9 mouse cellular contexts compared by ENCODE assay signal in the genomic region with DNA sequence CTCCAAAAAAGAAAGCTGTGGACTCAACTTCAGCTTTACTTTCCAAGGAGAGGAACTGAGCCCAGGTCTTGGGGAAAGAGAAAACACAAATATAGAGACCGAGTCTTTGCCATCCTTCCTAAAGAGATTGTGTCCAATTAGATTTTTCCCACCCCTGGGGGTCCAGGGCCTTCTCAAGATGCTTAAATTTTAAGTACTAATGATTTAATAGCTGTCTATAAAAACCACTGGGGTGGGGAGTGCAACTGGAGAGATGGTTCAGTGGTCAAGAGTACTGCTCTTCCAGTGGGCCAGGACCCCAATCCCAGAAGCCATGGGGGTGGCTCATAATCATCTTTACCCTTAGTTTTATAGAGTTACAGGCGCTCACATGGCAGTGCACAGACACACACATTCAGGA. TPM values are rescaled to one million over a fixed set of nuclear protein-coding genes. Genes with fewer than 3 reads are reported as not detected.
DNase-seq lines count a peak whose midpoint lies in the region; ATAC-seq lines count a peak whose summit lies in the region.
"Had no signal": no experiment of that assay in that cellular context is flagged by ENCODE, and none has a peak within 500 bp of the region (broad histone marks: within the 10 kb centered on the region; RNA-seq: fewer than 3 reads in every experiment).

No protein-coding gene starts in this region.

- WGBS in heart, embryonic 15.5 days, result 97% methylated on average over 2 of the region's 2 CpGs
- 93% methylated on average over 2 of the region's 2 CpGs for WGBS in midbrain, embryonic 11.5 days
- WGBS in midbrain, embryonic 10.5 days, result 94% methylated on average over 2 of the region's 2 CpGs
- 84% methylated on average over 2 of the region's 2 CpGs for WGBS in limb, embryonic 12.5 days
- WGBS in neural tube, embryonic 14.5 days, result 90% methylated on average over 2 of the region's 2 CpGs

- no peak for ATAC-seq in heart, embryonic 15.5 days (replicated peaks; ENCODE audit: insufficient number of reproducible peaks, insufficient read depth, low FRiP score, low read depth)
- ATAC-seq in midbrain, embryonic 11.5 days (ENCODE audit: low FRiP score), result no peak
- no peak for ATAC-seq in limb, embryonic 12.5 days (ENCODE audit: insufficient number of reproducible peaks, insufficient read depth, low FRiP score, low TSS enrichment, low read depth)
- ATAC-seq in neural tube, embryonic 14.5 days (ENCODE audit: low read depth), result no peak

- H3K9me3 ChIP-seq in heart, embryonic 15.5 days (replicated peaks), result no peaks in the 10 kb centered on the region
- H3K9me3 ChIP-seq in midbrain, embryonic 11.5 days (ENCODE audit: control insufficient read depth, low read length), result no peaks in the 10 kb centered on the region
- H3K9me3 ChIP-seq in midbrain, embryonic 10.5 days (replicated peaks), result no peaks in the 10 kb centered on the region
- H3K9me3 ChIP-seq in limb, embryonic 12.5 days, result no peaks in the 10 kb centered on the region
- no peaks in the 10 kb centered on the region for H3K9me3 ChIP-seq in neural tube, embryonic 14.5 days (ENCODE audit: control insufficient read depth, low read length)

- H3K4me2 ChIP-seq in heart, embryonic 15.5 days, result peak overlapping the region; percentile 84
- H3K4me2 ChIP-seq in midbrain, embryonic 11.5 days, result no peak overlapping the region
- peak overlapping the region; percentile 84; the same call in 1 of the 2 replicates for H3K4me2 ChIP-seq in limb, embryonic 12.5 days
- H3K4me2 ChIP-seq in neural tube, embryonic 14.5 days (ENCODE audit: low read depth, low read length), result peak overlapping the region; percentile 84

- H3K4me3 ChIP-seq in heart, embryonic 15.5 days, result peak overlapping the region; percentile 79
- no peak overlapping the region for H3K4me3 ChIP-seq in midbrain, embryonic 11.5 days (ENCODE audit: low read depth, low read length)
- no peak overlapping the region for H3K4me3 ChIP-seq in midbrain, embryonic 10.5 days
- no peak overlapping the region for H3K4me3 ChIP-seq in limb, embryonic 12.5 days (replicated peaks)
- peak overlapping the region; percentile 81; the same call in 1 of the 2 replicates for H3K4me3 ChIP-seq in neural tube, embryonic 14.5 days (ENCODE audit: low read depth, low read length)

- peaks cover 15% of the 10 kb centered on the region; the same call in 1 of the 2 replicates for H3K36me3 ChIP-seq in heart, embryonic 15.5 days
- no peaks in the 10 kb centered on the region for H3K36me3 ChIP-seq in midbrain, embryonic 11.5 days (ENCODE audit: control insufficient read depth, insufficient read depth, low read length)
- peaks cover 21% of the 10 kb centered on the region for H3K36me3 ChIP-seq in midbrain, embryonic 10.5 days
- H3K36me3 ChIP-seq in limb, embryonic 12.5 days, result peaks cover 25% of the 10 kb centered on the region
- H3K36me3 ChIP-seq in neural tube, embryonic 14.5 days (ENCODE audit: control insufficient read depth, insufficient read depth, low read length), result 0 out of 2 replicates have a peak, but pooled peaks cover 5% of the 10 kb centered on the region

- H3K27me3 ChIP-seq in heart, embryonic 15.5 days, result no peaks in the 10 kb centered on the region
- no peaks in the 10 kb centered on the region for H3K27me3 ChIP-seq in midbrain, embryonic 11.5 days (ENCODE audit: control insufficient read depth, insufficient read depth, low read length)
- no peaks in the 10 kb centered on the region for H3K27me3 ChIP-seq in midbrain, embryonic 10.5 days (ENCODE audit: low read depth, poor library complexity, severe bottlenecking)
- no peaks in the 10 kb centered on the region for H3K27me3 ChIP-seq in limb, embryonic 12.5 days
- H3K27me3 ChIP-seq in neural tube, embryonic 14.5 days (ENCODE audit: control insufficient read depth, insufficient read depth, low read length), result no peaks in the 10 kb centered on the region

- H3K27ac ChIP-seq in heart, embryonic 15.5 days, result no peak overlapping the region
- no peak overlapping the region for H3K27ac ChIP-seq in midbrain, embryonic 11.5 days (ENCODE audit: low read depth, low read length)
- no peak overlapping the region for H3K27ac ChIP-seq in midbrain, embryonic 10.5 days (replicated peaks)
- no peak overlapping the region for H3K27ac ChIP-seq in limb, embryonic 12.5 days
- H3K27ac ChIP-seq in neural tube, embryonic 14.5 days (ENCODE audit: low read depth, low read length), result no peak overlapping the region

- peaks cover 21% of the 10 kb centered on the region for H3K4me1 ChIP-seq in heart, embryonic 15.5 days (replicated peaks)
- H3K4me1 ChIP-seq in midbrain, embryonic 11.5 days (ENCODE audit: control insufficient read depth, insufficient read depth, low read length), result peaks cover 6% of the 10 kb centered on the region; the same call in 1 of the 2 replicates
- peaks cover 40% of the 10 kb centered on the region for H3K4me1 ChIP-seq in midbrain, embryonic 10.5 days
- peaks cover 18% of the 10 kb centered on the region for H3K4me1 ChIP-seq in limb, embryonic 12.5 days (replicated peaks)
- H3K4me1 ChIP-seq in neural tube, embryonic 14.5 days (ENCODE audit: control insufficient read depth, insufficient read depth, low read length), result peaks cover 21% of the 10 kb centered on the region

- no peak overlapping the region for H3K9ac ChIP-seq in heart, embryonic 15.5 days
- H3K9ac ChIP-seq in midbrain, embryonic 11.5 days (ENCODE audit: low read length), result no peak overlapping the region
- H3K9ac ChIP-seq in limb, embryonic 12.5 days (replicated peaks), result no peak overlapping the region
- H3K9ac ChIP-seq in neural tube, embryonic 14.5 days (replicated peaks; ENCODE audit: low read depth, low read length), result no peak overlapping the region; the same call in 1 of the 2 replicates

- DNase-seq in heart, postnatal 4 days, result no peak
- DNase-seq in midbrain, embryonic 11.5 days (ENCODE audit: low spot score, missing footprints), result peak; percentile 64
- DNase-seq in midbrain, embryonic 10.5 days (ENCODE audit: low spot score), result no peak
- DNase-seq in MN1 (ENCODE audit: low spot score), result no peak
- DNase-seq in urinary bladder, postnatal 25 days (ENCODE audit: low spot score), result no peak
- DNase-seq: right cerebral cortex, postnatal 4 days had no signal

RNA-seq across cellular contexts. Expression of gene Akap8l, which starts 2.0 kb away (rescaled TPM):
- polyA plus RNA-seq in heart, embryonic 15.5 days (2015; fragmentation: Nextera tagmentation; extraction: Ambion mirVana), result 88.1 and 98.5 TPM in 2 replicates
- 10 to 100 TPM; 57.4 to 57.8 TPM for total RNA-seq in heart, postnatal 4 days (2021)
- 67.1 and 67.4 TPM in 2 replicates for polyA plus RNA-seq in midbrain, embryonic 11.5 days (2014; fragmentation: Nextera tagmentation; extraction: Ambion mirVana)
- 90.2 and 106 TPM in 2 replicates for polyA plus RNA-seq in midbrain, embryonic 10.5 days (2016; fragmentation: Nextera tagmentation; extraction: Ambion mirVana)
- polyA plus RNA-seq in limb, embryonic 12.5 days (2016; fragmentation: Nextera tagmentation; extraction: Ambion mirVana), result 112 and 120 TPM in 2 replicates
- 123 and 158 TPM in 2 replicates for polyA plus RNA-seq in neural tube, embryonic 14.5 days (2014; fragmentation: Nextera tagmentation; extraction: Ambion mirVana)

RNA-seq across cellular contexts. Expression of gene Akap8, which starts 27.4 kb away (rescaled TPM):
- polyA plus RNA-seq in heart, embryonic 15.5 days (2015; fragmentation: Nextera tagmentation; extraction: Ambion mirVana), result 64.8 and 74.3 TPM in 2 replicates
- total RNA-seq in heart, postnatal 4 days (2021), result 10 to 100 TPM; 68.8 to 78.1 TPM
- polyA plus RNA-seq in midbrain, embryonic 11.5 days (2014; fragmentation: Nextera tagmentation; extraction: Ambion mirVana), result 53.0 and 55.4 TPM in 2 replicates
- polyA plus RNA-seq in midbrain, embryonic 10.5 days (2016; fragmentation: Nextera tagmentation; extraction: Ambion mirVana), result 130 and 140 TPM in 2 replicates
- 151 and 153 TPM in 2 replicates for polyA plus RNA-seq in limb, embryonic 12.5 days (2016; fragmentation: Nextera tagmentation; extraction: Ambion mirVana)
- 58.4 and 67.0 TPM in 2 replicates for polyA plus RNA-seq in neural tube, embryonic 14.5 days (2014; fragmentation: Nextera tagmentation; extraction: Ambion mirVana)

RNA-seq across cellular contexts. Expression of gene Wiz, which starts 40.8 kb away (rescaled TPM):
- polyA plus RNA-seq in heart, embryonic 15.5 days (2015; fragmentation: Nextera tagmentation; extraction: Ambion mirVana), result 13.1 and 16.9 TPM in 2 replicates
- 10 to 100 TPM; 33.7 to 34.6 TPM for total RNA-seq in heart, postnatal 4 days (2021)
- 33.7 and 36.9 TPM in 2 replicates for polyA plus RNA-seq in midbrain, embryonic 11.5 days (2014; fragmentation: Nextera tagmentation; extraction: Ambion mirVana)
- 22.3 and 25.6 TPM in 2 replicates for polyA plus RNA-seq in midbrain, embryonic 10.5 days (2016; fragmentation: Nextera tagmentation; extraction: Ambion mirVana)
- 30.0 and 37.3 TPM in 2 replicates for polyA plus RNA-seq in limb, embryonic 12.5 days (2016; fragmentation: Nextera tagmentation; extraction: Ambion mirVana)
- 46.2 and 46.8 TPM in 2 replicates for polyA plus RNA-seq in neural tube, embryonic 14.5 days (2014; fragmentation: Nextera tagmentation; extraction: Ambion mirVana)

RNA-seq across cellular contexts. Expression of gene Rasal3, which starts 55.0 kb away (rescaled TPM):
- polyA plus RNA-seq in heart, embryonic 15.5 days (2015; fragmentation: Nextera tagmentation; extraction: Ambion mirVana), result 1.9 and 10.0 TPM in 2 replicates
- total RNA-seq in heart, postnatal 4 days (2021), result under 1 TPM; 0.52 to 0.67 TPM
- polyA plus RNA-seq in midbrain, embryonic 11.5 days (2014; fragmentation: Nextera tagmentation; extraction: Ambion mirVana), result 0.52 and 0.70 TPM in 2 replicates
- 0.40 and 0.42 TPM in 2 replicates for polyA plus RNA-seq in midbrain, embryonic 10.5 days (2016; fragmentation: Nextera tagmentation; extraction: Ambion mirVana)
- polyA plus RNA-seq in limb, embryonic 12.5 days (2016; fragmentation: Nextera tagmentation; extraction: Ambion mirVana), result 0.87 and 1.1 TPM in 2 replicates
- polyA plus RNA-seq in neural tube, embryonic 14.5 days (2014; fragmentation: Nextera tagmentation; extraction: Ambion mirVana), result 0.41 and 0.42 TPM in 2 replicates

Comparison
In these comparisons a context has a peak if more than half of its experiments do, and no peak if none do; other contexts are left out.
1. H3K4me3 ChIP-seq: peak in heart, embryonic 15.5 days (single experiment) and neural tube, embryonic 14.5 days (single experiment); none in midbrain, embryonic 11.5 days (single experiment), midbrain, embryonic 10.5 days (single experiment) and limb, embryonic 12.5 days (single experiment).